Mouse (Mus musculus) forebrain, embryonic 15.5 days (tissue): ENCODE measurements around the gene Pdzd4. TPM values are rescaled to one million over a fixed set of nuclear protein-coding genes. Genes with fewer than 3 reads are reported as not detected.
A peak's percentile ranks its signal among the peaks of the same experiment; 100 is the strongest.

Source experiments
- ATAC-seq: fragments of 200-750 bp; cut with Nextera tagmentation; replicated peaks from 2 replicates; pipeline ENCODE4 v1.8.0; 2017; ENCODE audit warnings: mild to moderate bottlenecking, moderate TSS enrichment, moderate library complexity
- H3K27ac ChIP-seq: fragments of 300-500 bp; sonication (generic); replicated peaks from 2 replicates; pipeline ENCODE4 v1.5.1; 2015; ENCODE audit warnings: mild to moderate bottlenecking, inconsistent platforms
- H3K27me3 ChIP-seq: fragments of 300-500 bp; sonication (generic); 2 replicates; pipeline ENCODE4 v1.6.1; 2015; ENCODE audit warnings: inconsistent platforms
- H3K36me3 ChIP-seq: fragments of 300-500 bp; sonication (generic); 2 replicates; pipeline ENCODE4 v1.6.1; 2015; ENCODE audit warnings: mild to moderate bottlenecking, inconsistent platforms
- H3K4me1 ChIP-seq: fragments of 300-500 bp; sonication (generic); 2 replicates; pipeline ENCODE4 v1.6.1; 2015; ENCODE audit warnings: inconsistent platforms
- H3K4me2 ChIP-seq: fragments of 300-500 bp; sonication (generic); replicated peaks from 2 replicates; pipeline ENCODE4 v1.6.1; 2015; ENCODE audit warnings: mild to moderate bottlenecking, inconsistent platforms
- H3K4me3 ChIP-seq: fragments of 300-500 bp; sonication (generic); 2 replicates; pipeline ENCODE4 v1.5.1; 2015; ENCODE audit warnings: mild to moderate bottlenecking, inconsistent platforms
- H3K9ac ChIP-seq: fragments of 300-500 bp; sonication (generic); replicated peaks from 2 replicates; pipeline ENCODE4 v1.6.1; 2015; ENCODE audit warnings: mild to moderate bottlenecking, inconsistent platforms
- H3K9me3 ChIP-seq: fragments of 300-500 bp; sonication (generic); 2 replicates; pipeline ENCODE4 v1.6.1; 2016; ENCODE audit warnings: inconsistent platforms
- WGBS: fragments of 180-500 bp; shearing (Covaris S2); methylation state at CpG from one replicate; pipeline ENCODE4 v1.1.7; 2015; ENCODE audit warnings: mixed read lengths; 5-methylcytosine and 5-hydroxymethylcytosine counted together
- polyA plus RNA-seq: library from polyadenylated mRNA; unstranded; fragments of >200 nt; fragmentation: Nextera tagmentation; extraction: Ambion mirVana; gene quantifications from 2 replicates; pipeline ENCODE4 v1.2.1, GENCODE M21; 2015

Pdzd4 gene
- polyA plus RNA-seq, 1 experiment from 2014 or later: 3.9 TPM

DNA sequence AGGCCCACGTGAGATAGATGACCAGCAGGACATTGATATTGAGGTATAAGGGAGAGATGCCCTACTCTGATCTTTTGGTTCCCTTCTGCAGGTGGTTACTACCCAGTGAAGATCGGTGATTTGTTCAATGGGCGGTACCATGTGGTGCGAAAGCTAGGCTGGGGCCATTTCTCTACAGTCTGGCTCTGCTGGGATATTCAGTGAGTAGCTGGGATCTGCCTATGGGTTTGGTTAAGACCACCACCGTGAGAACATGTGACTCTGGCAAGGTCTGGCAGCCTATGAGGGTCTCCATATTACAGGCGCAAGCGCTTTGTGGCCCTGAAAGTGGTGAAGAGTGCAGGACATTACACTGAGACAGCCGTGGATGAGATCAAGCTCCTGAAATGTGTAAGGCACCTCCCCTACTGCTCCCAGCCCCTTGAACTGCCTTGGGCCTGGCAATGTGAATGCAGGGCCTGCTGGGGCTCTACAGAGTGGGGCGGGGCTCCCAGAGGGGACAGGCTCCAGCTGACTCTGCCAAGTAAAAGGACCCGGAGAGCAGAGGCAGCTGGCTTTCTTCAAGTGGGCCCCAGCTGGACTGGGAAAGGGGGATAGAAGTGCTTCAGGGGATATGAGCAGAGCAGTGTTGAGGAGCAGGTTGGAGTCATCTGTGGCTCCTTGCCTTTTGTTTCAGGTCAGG is 49.8 kb downstream of the Pdzd4 start:
- Histone ChIP-seq H3K9me3 (no peaks in the 10 kb centered on the region), H3K27me3 (no peaks in the 10 kb centered on the region), H3K27ac (no peak overlapping the region), H3K4me2 (no peak overlapping the region), H3K4me3 (no peak overlapping the region), H3K4me1 (no peaks in the 10 kb centered on the region), H3K36me3 (peaks cover 17% of the 10 kb centered on the region), H3K9ac (no peak overlapping the region)
- no peak; the same call in 1 of the 2 replicates for ATAC-seq
- 74% methylated on average over 10 of the region's 10 CpGs for WGBS

DNA sequence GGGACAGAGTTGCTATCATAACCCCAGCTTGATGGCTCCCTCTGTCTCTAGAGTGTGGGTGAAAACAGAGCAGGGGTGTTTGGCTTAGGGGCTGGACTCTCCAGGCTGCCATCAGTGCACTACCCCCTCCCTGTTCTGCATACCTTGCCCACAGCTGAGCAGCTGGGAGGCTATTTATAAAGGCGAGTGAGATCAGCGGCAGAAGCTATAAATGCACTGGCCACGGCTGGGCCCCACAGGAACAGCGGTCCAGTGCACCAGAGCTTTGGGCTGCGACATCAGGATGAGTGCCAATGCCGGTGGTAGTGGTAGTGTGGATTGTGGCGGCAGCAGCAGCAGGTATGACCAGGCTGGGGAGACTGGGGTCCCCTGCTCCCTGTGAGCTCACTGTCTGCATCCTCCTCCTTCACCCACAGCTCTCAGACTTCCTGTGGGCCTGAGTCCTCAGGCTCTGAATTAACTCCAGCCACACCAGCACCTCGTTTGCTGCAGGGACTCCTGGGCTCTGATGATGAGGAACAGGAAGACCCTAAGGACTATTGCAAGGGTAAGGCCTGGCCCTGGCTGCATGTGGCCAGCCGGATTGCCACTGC is 50.5 kb downstream of the Pdzd4 start, which contains the start of gene Srpk3:
Gene Srpk3 (plus strand): TSS at position 238 of the 593 bp plus-strand sequence.
- WGBS: 64% methylated on average over 9 of the region's 9 CpGs
- H3K27ac ChIP-seq: no peak within 1 kb of the TSS

DNA sequence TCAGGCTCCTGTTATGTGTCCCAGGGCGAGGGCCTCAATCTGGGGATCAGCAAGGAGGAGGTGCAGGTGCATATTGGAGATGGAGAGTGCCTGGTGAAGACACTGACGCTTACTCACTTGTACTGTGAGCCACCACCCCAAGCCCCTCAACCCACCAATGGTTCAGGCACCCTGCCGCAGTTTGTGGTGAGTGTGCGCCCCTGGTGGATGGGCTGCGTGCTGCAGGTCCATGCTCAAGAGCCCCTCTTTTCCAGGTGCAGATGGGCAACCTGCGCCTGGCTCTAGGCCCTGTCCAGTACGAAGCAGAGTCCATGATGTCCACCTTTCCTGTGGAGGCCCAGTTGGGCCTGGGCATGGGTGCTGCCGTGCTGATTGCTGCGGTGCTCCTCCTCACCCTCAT is 57.5 kb downstream of the Pdzd4 start:
- WGBS: 55% methylated on average over 9 of the region's 9 CpGs
- H3K4me2 ChIP-seq: no peak overlapping the region
- H3K4me3 ChIP-seq: no peak overlapping the region
- no peaks in the 10 kb centered on the region for H3K36me3 ChIP-seq
- H3K9ac ChIP-seq: no peak overlapping the region
- no peak overlapping the region for H3K27ac ChIP-seq
- H3K27me3 ChIP-seq: no peaks in the 10 kb centered on the region
- no peaks in the 10 kb centered on the region for H3K9me3 ChIP-seq
- no peak for ATAC-seq
- H3K4me1 ChIP-seq: no peaks in the 10 kb centered on the region

More for the DNA sequence above, 50.5 kb downstream of the Pdzd4 start, which contains the start of gene Srpk3:
- peaks cover 10% of the 10 kb centered on the region for H3K36me3 ChIP-seq
- no peaks in the 10 kb centered on the region for H3K27me3 ChIP-seq
- no peaks in the 10 kb centered on the region for H3K9me3 ChIP-seq
- H3K4me2 ChIP-seq: no peak within 1 kb of the TSS
- H3K4me3 ChIP-seq: no peak within 1 kb of the TSS
- 0 out of 2 replicates have a peak, but pooled peaks have one; percentile 35 for ATAC-seq
- no peak within 1 kb of the TSS for H3K9ac ChIP-seq
- no peaks in the 10 kb centered on the region for H3K4me1 ChIP-seq

DNA sequence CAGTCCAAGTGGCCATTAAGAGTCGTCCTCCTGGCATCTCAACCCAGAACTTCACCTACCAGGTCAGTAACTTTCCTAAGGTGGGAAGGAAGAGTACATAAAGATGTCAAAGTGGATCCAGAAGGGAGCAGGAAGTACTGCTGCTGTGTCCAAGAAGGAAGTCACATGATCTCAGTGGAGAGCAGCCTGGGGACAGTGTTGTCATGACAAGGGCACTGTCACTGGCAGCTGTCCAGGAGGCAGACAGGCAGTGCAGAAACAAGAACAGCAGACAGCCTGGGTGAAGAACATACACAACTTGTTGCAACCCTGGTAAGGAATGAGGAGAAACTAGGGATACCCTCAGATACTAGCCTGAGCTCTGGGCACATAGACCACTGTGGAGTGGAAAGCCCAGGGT is 59.5 kb downstream of the Pdzd4 start:
- WGBS: 83% methylated on average over 1 of the region's 1 CpGs

DNA sequence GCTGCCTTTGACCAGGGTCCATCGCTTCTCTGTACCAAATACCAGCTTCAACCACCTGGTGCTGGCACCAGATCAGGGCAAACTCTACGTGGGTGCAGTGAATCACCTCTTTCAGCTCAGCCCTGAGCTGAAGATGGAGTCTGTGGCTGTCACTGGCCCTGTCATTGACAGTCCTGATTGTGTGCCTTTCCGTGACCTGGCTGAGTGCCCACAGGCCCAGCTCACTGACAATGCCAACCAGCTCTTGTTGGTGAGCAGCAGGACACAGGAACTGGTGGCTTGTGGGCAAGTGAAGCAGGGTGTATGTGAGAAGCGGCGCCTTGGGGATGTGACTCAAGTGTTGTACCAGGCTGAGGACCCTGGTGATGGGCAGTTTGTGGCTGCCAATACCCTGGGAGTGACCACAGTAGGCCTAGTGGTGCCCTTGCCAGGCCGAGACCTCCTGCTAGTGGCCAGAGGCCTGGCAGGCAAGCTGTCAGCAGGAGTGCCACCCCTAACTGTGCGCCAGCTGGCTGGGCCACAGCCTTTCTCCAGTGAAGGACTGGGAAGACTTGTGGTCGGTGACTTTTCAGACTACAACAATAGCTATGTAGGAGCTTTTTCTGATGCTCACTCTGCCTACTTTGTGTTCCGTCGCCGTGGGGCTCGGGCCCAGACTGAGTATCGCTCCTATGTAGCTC is 66.0 kb downstream of the Pdzd4 start:
- ATAC-seq: no peak
- WGBS: 80% methylated on average over 13 of the region's 13 CpGs
- Histone ChIP-seq H3K36me3 (no peaks in the 10 kb centered on the region), H3K9me3 (no peaks in the 10 kb centered on the region), H3K9ac (no peak overlapping the region), H3K4me3 (no peak overlapping the region), H3K4me2 (no peak overlapping the region), H3K27me3 (no peaks in the 10 kb centered on the region), H3K4me1 (no peaks in the 10 kb centered on the region), H3K27ac (no peak overlapping the region)

More for the DNA sequence above, 59.5 kb downstream of the Pdzd4 start:
- Histone ChIP-seq H3K27me3 (no peaks in the 10 kb centered on the region), H3K9ac (no peak overlapping the region), H3K4me1 (no peaks in the 10 kb centered on the region), H3K36me3 (no peaks in the 10 kb centered on the region), H3K4me3 (no peak overlapping the region), H3K27ac (no peak overlapping the region), H3K9me3 (no peaks in the 10 kb centered on the region), H3K4me2 (no peak overlapping the region)
- no peak for ATAC-seq

DNA sequence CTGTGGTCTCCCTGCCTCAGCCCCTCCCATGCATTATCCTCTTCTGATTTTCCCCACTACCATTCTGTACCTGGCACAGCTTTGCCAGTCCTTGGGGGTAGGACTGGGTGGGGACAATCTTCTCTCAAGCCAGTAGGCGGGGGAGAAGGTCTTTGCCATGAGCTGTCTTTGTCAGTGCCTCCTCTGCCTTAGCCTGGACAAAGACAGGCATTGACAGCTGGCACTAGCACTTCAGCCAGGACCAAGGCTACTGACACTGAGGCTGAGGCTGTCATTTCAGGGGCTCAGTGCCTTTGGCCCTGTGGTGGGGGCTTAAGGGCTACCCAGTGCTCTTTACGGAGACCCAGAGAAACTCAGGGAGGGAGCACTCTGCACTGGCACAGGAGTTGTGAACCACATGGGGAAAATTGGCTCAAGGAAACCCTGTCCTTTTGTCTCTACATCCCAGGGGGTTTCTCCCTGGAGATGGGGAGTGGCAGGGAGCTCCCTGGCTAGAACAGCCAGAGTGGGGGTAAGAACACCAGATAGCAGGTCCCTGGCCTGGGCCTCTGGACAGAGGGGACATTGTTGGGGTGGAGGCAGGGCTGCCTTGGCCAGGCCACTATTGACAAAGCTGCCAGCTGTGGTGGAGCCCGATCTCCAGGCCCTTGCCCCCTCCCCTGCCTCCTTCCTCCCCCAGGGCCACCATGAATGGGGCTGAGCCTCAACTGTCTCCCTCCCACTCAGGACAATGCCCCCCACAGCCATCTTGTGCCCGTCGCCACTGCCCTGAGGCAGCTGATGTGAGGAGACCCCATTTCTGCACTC is 68.2 kb downstream of the Pdzd4 start, which contains the start of gene Plxnb3:
Gene Plxnb3 (plus strand): TSS at position 757 of the 807 bp plus-strand sequence.
- H3K27ac ChIP-seq: no peak within 1 kb of the TSS
- H3K9me3 ChIP-seq: no peaks in the 10 kb centered on the region
- 50% methylated on average over 5 of the region's 5 CpGs for WGBS
- H3K4me3 ChIP-seq: no peak within 1 kb of the TSS
- H3K36me3 ChIP-seq: no peaks in the 10 kb centered on the region
- no peak within 1 kb of the TSS for H3K4me2 ChIP-seq
- H3K4me1 ChIP-seq: no peaks in the 10 kb centered on the region
- ATAC-seq: no peak
- H3K27me3 ChIP-seq: no peaks in the 10 kb centered on the region
- H3K9ac ChIP-seq: no peak within 1 kb of the TSS

DNA sequence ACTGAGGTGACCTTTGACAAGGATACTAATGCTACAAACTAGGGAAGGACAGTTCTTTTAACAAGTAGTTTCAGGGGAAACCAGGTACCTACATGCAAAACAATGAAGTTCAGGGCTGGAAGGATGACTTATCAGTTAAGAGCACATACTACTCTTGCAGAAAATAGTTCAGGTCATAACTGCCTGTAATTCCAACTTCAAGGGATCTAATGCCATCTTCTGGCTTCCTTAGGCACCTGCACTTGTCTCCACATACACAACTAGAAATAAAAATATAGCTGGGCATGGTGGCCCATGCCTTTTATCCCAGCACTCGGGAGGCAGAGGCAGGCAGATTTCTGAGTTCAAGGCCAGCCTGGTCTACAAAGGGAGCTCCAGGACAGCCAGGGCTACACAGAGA is 75.8 kb downstream of the Pdzd4 start:
- H3K36me3 ChIP-seq: no peaks in the 10 kb centered on the region
- H3K4me2 ChIP-seq: no peak overlapping the region
- no peaks in the 10 kb centered on the region for H3K27me3 ChIP-seq
- H3K4me1 ChIP-seq: no peaks in the 10 kb centered on the region
- no peak overlapping the region for H3K9ac ChIP-seq
- 100% methylated on average over 1 of the region's 1 CpGs for WGBS
- H3K4me3 ChIP-seq: no peak overlapping the region
- H3K9me3 ChIP-seq: no peaks in the 10 kb centered on the region
- no peak for ATAC-seq
- H3K27ac ChIP-seq: no peak overlapping the region

DNA sequence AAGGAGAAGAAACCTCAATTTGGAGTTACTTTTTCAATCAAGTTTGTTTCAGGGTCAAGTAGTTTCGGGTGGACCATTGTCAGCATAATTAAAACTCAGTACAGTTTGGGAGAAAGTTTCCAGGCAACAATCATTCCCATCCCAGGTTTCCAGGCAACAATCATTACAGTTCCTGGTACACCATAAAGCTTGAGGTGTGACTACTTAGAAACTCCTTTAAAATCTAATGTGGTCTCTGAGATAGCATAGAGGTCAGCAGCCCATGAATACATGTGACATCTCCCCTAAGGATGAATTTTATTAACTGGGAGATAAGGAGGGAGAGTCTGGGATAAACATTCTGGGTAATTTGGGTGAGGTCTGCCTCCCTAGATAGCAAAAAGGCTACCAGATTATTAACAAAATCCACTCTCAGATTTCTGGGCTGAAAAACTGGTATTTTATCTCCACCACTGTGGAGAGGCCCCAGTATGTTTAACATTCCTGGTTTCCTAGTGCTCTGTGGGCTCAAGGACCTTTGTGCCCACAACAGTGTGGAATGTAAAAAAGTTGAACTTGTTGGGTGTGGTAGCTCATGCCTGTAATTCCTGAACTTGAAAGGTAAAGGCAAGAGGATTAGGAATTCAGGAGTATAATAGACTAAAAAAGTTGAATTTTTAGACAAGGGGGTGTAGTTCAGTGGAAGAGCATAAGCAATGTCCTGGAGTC is 79.8 kb downstream of the Pdzd4 start:
- WGBS: 87% methylated on average over 1 of the region's 1 CpGs
- H3K36me3 ChIP-seq: no peaks in the 10 kb centered on the region
- H3K4me2 ChIP-seq: no peak overlapping the region
- H3K27ac ChIP-seq: no peak overlapping the region
- no peak overlapping the region for H3K4me3 ChIP-seq
- H3K4me1 ChIP-seq: no peaks in the 10 kb centered on the region
- H3K27me3 ChIP-seq: no peaks in the 10 kb centered on the region
- ATAC-seq: no peak
- no peak overlapping the region for H3K9ac ChIP-seq
- no peaks in the 10 kb centered on the region for H3K9me3 ChIP-seq

Other genes with a start within 250 kb of the Pdzd4 start
- gene Dusp9, start 185.6 kb downstream of the Pdzd4 start, polyA plus RNA-seq: 0.33 and 0.43 TPM in 2 replicates
- 105 and 109 TPM in 2 replicates for gene Pnck, start 164.9 kb downstream of the Pdzd4 start, polyA plus RNA-seq
- gene Slc6a8, start 151.8 kb downstream of the Pdzd4 start, polyA plus RNA-seq: 6.5 and 7.0 TPM in 2 replicates
- gene Bcap31, start 108.8 kb downstream of the Pdzd4 start, polyA plus RNA-seq: 98.3 and 101 TPM in 2 replicates
- gene Abcd1, start 108.4 kb downstream of the Pdzd4 start, polyA plus RNA-seq: 11.1 and 12.0 TPM in 2 replicates
- gene Plxnb3, start 67.9 kb downstream of the Pdzd4 start, polyA plus RNA-seq: 0.14 and 0.15 TPM in 2 replicates
- gene Srpk3, start 50.6 kb downstream of the Pdzd4 start, polyA plus RNA-seq: 1.5 and 1.8 TPM in 2 replicates
- 224 and 230 TPM in 2 replicates for gene Idh3g, start 38.1 kb downstream of the Pdzd4 start, polyA plus RNA-seq
- gene Ssr4, start 37.9 kb downstream of the Pdzd4 start, polyA plus RNA-seq: 126 and 133 TPM in 2 replicates
- 0.23 TPM in 1 of 2 replicates, not detected in the other for gene Avpr2, start 67.1 kb upstream of the Pdzd4 start, polyA plus RNA-seq
- gene L1cam, start 71.1 kb upstream of the Pdzd4 start, polyA plus RNA-seq: 66.5 and 78.2 TPM in 2 replicates
- gene Arhgap4, start 96.9 kb upstream of the Pdzd4 start, polyA plus RNA-seq: 2.2 and 2.3 TPM in 2 replicates
- 108 and 110 TPM in 2 replicates for gene Naa10, start 97.0 kb upstream of the Pdzd4 start, polyA plus RNA-seq
- gene Renbp, start 105.9 kb upstream of the Pdzd4 start, polyA plus RNA-seq: 8.3 and 9.3 TPM in 2 replicates
- 59.4 and 61.6 TPM in 2 replicates for gene Hcfc1, start 141.4 kb upstream of the Pdzd4 start, polyA plus RNA-seq
- 33.3 and 38.2 TPM in 2 replicates for gene Irak1, start 198.9 kb upstream of the Pdzd4 start, polyA plus RNA-seq